Mouse (Mus musculus) heart, embryonic 16.5 days (tissue): Measurements from ENCODE around the gene Gm266. TPM values are rescaled to one million over a fixed set of nuclear protein-coding genes. Genes with fewer than 3 reads are reported as not detected.

ENCODE experiments used
- ATAC-seq: fragments of 200-750 bp; cut with Nextera tagmentation; replicated peaks from 2 replicates; pipeline ENCODE4 v1.8.0; 2017; ENCODE audit warnings: moderate number of reproducible peaks; ENCODE audit not compliant: insufficient read depth, low FRiP score; ENCODE audit errors: extremely low read depth
- H3K27ac ChIP-seq: fragments of 300-500 bp; sonication (generic); 2 replicates; pipeline ENCODE4 v1.5.1; 2014; ENCODE audit warnings: mild to moderate bottlenecking, low read length, control low read depth, moderate library complexity
- H3K27me3 ChIP-seq: fragments of 300-500 bp; sonication (generic); 2 replicates; pipeline ENCODE4 v1.6.1; 2014; ENCODE audit warnings: low read length, mixed read lengths; ENCODE audit not compliant: control insufficient read depth, insufficient read depth
- H3K36me3 ChIP-seq: fragments of 300-500 bp; sonication (generic); 2 replicates; pipeline ENCODE4 v1.6.1; 2014; ENCODE audit not compliant: control insufficient read depth, insufficient read depth
- H3K4me1 ChIP-seq: fragments of 300-500 bp; sonication (generic); 2 replicates; pipeline ENCODE4 v1.6.1; 2014; ENCODE audit warnings: low read length, mixed read lengths; ENCODE audit not compliant: control insufficient read depth, insufficient read depth
- H3K4me2 ChIP-seq: fragments of 300-500 bp; sonication (generic); 2 replicates; pipeline ENCODE4 v1.6.1; 2014; ENCODE audit warnings: low read depth, mild to moderate bottlenecking, control low read depth, low read length
- H3K4me3 ChIP-seq: fragments of 300-500 bp; sonication (generic); 2 replicates; pipeline ENCODE4 v1.5.1; 2014; ENCODE audit warnings: mild to moderate bottlenecking, control low read depth, low read length
- H3K9ac ChIP-seq: fragments of 300-500 bp; sonication (generic); 2 replicates; pipeline ENCODE4 v1.6.1; 2014; ENCODE audit warnings: low read length, control low read depth
- H3K9me3 ChIP-seq: fragments of 300-500 bp; sonication (generic); replicated peaks from 2 replicates; pipeline ENCODE4 v1.6.1; 2016; ENCODE audit warnings: low read length; ENCODE audit not compliant: control insufficient read depth
- WGBS: fragments of 180-500 bp; shearing (Covaris S2); extraction: QIAGEN DNeasy Blood & Tissue Kit; methylation state at CpG from one replicate; pipeline ENCODE4 v1.1.7; 2014; 5-methylcytosine and 5-hydroxymethylcytosine counted together
- polyA plus RNA-seq: library from polyadenylated mRNA; unstranded; fragments of >200 nt; fragmentation: Nextera tagmentation; extraction: Ambion mirVana; gene quantifications from 2 replicates; pipeline ENCODE4 v1.2.1, GENCODE M21; 2015

Gene Gm266
- polyA plus RNA-seq, 1 experiment from 2014 or later, result 6.1 TPM

GRCm38 (mm10) chr12:111445161-111445889 is 40.3 kb downstream of the Gm266 start:
- ATAC-seq, result no peak
- H3K4me3 ChIP-seq, result peak overlapping the region; percentile 21
- peaks cover 26% of the 10 kb centered on the region for H3K4me1 ChIP-seq
- H3K4me2 ChIP-seq, result peak overlapping the region; percentile 33
- no peak overlapping the region for H3K9ac ChIP-seq
- H3K27me3 ChIP-seq, result peaks cover 68% of the 10 kb centered on the region
- H3K36me3 ChIP-seq, result no peaks in the 10 kb centered on the region
- WGBS, result 11% methylated on average over 43 of the region's 52 CpGs
- H3K9me3 ChIP-seq, result no peaks in the 10 kb centered on the region
- H3K27ac ChIP-seq, result no peak overlapping the region

- ATAC-seq, result no peak
- no peak overlapping the region for H3K4me2 ChIP-seq
- no peak overlapping the region for H3K4me3 ChIP-seq
- H3K4me1 ChIP-seq, result peaks cover 17% of the 10 kb centered on the region
- WGBS, result 47% methylated on average over 10 of the region's 10 CpGs
- no peak overlapping the region for H3K27ac ChIP-seq
- no peaks in the 10 kb centered on the region for H3K36me3 ChIP-seq
- no peaks in the 10 kb centered on the region for H3K9me3 ChIP-seq
- H3K27me3 ChIP-seq, result peaks cover 70% of the 10 kb centered on the region
- H3K9ac ChIP-seq, result no peak overlapping the region
Measured at GRCm38 (mm10) chr12:111443921-111444831, 41.4 kb downstream of the Gm266 start.

GRCm38 (mm10) chr12:111443011-111443870 is 42.4 kb downstream of the Gm266 start:
- H3K4me1 ChIP-seq, result peaks cover 17% of the 10 kb centered on the region
- H3K36me3 ChIP-seq, result no peaks in the 10 kb centered on the region
- H3K27ac ChIP-seq, result peak overlapping the region; percentile 32; the same call in 1 of the 2 replicates
- no peaks in the 10 kb centered on the region for H3K9me3 ChIP-seq
- WGBS, result 31% methylated on average over 15 of the region's 15 CpGs
- H3K4me2 ChIP-seq, result peak overlapping the region; percentile 86
- peak overlapping the region; percentile 59 for H3K4me3 ChIP-seq
- H3K27me3 ChIP-seq, result peaks cover 61% of the 10 kb centered on the region
- ATAC-seq, result no peak
- H3K9ac ChIP-seq, result peak overlapping the region; percentile 71

GRCm38 (mm10) chr12:111442309-111443010 is 43.2 kb downstream of the Gm266 start, which contains the start of gene Tnfaip2:
TSS of gene Tnfaip2 (plus strand) at chr12:111442469.
- 1% methylated on average over 48 of the region's 48 CpGs for WGBS
- H3K27ac ChIP-seq, result peak within 1 kb of the TSS; percentile 32; the same call in 1 of the 2 replicates
- H3K9me3 ChIP-seq, result no peaks in the 10 kb centered on the region
- no peaks in the 10 kb centered on the region for H3K36me3 ChIP-seq
- peak; percentile 89 for ATAC-seq
- peak within 1 kb of the TSS; percentile 59 for H3K4me3 ChIP-seq
- H3K9ac ChIP-seq, result peak within 1 kb of the TSS; percentile 71
- peak within 1 kb of the TSS; percentile 86 for H3K4me2 ChIP-seq
- H3K4me1 ChIP-seq, result peaks cover 14% of the 10 kb centered on the region
- H3K27me3 ChIP-seq, result peaks cover 59% of the 10 kb centered on the region

- Histone ChIP-seq H3K27ac (no peak overlapping the region), H3K27me3 (peaks cover 50% of the 10 kb centered on the region), H3K4me3 (no peak overlapping the region), H3K36me3 (no peaks in the 10 kb centered on the region), H3K4me1 (peaks cover 15% of the 10 kb centered on the region), H3K9ac (no peak overlapping the region), H3K9me3 (no peaks in the 10 kb centered on the region), H3K4me2 (no peak overlapping the region)
- 69% methylated on average over 3 of the region's 3 CpGs for WGBS
- no peak for ATAC-seq
Measured at GRCm38 (mm10) chr12:111441523-111441922, 44.1 kb downstream of the Gm266 start.

- Histone ChIP-seq H3K4me1 (peaks cover 17% of the 10 kb centered on the region), H3K27me3 (peaks cover 47% of the 10 kb centered on the region), H3K9ac (no peak overlapping the region), H3K27ac (no peak overlapping the region), H3K4me2 (no peak overlapping the region), H3K4me3 (no peak overlapping the region), H3K36me3 (no peaks in the 10 kb centered on the region), H3K9me3 (no peaks in the 10 kb centered on the region)
- no peak for ATAC-seq
- WGBS, result 88% methylated on average over 9 of the region's 9 CpGs
Measured at GRCm38 (mm10) chr12:111440701-111441373, 44.8 kb downstream of the Gm266 start.

- no peak overlapping the region for H3K4me3 ChIP-seq
- H3K4me2 ChIP-seq, result no peak overlapping the region
- ATAC-seq, result no peak
- WGBS, result 81% methylated on average over 6 of the region's 6 CpGs
- H3K27me3 ChIP-seq, result peaks cover 32% of the 10 kb centered on the region
- H3K9ac ChIP-seq, result no peak overlapping the region
- H3K36me3 ChIP-seq, result no peaks in the 10 kb centered on the region
- H3K27ac ChIP-seq, result no peak overlapping the region
- H3K4me1 ChIP-seq, result peaks cover 20% of the 10 kb centered on the region
- no peaks in the 10 kb centered on the region for H3K9me3 ChIP-seq
Measured at GRCm38 (mm10) chr12:111438850-111439249, 46.8 kb downstream of the Gm266 start.
